Mouse (Mus musculus) heart, postnatal 0 days (tissue): Measurements from ENCODE around the gene Zfp704.

Experiments
- CTCF ChIP-seq: IDR thresholded peaks from 2 replicates; pipeline ENCODE4 v1.5.1; 2016; ENCODE audit warnings: antibody characterized with exemption, control low read depth, low read depth
- EP300 ChIP-seq: IDR thresholded peaks from 2 replicates; pipeline ENCODE4 v1.6.1; 2016; ENCODE audit warnings: antibody characterized with exemption, low read depth

DNA sequence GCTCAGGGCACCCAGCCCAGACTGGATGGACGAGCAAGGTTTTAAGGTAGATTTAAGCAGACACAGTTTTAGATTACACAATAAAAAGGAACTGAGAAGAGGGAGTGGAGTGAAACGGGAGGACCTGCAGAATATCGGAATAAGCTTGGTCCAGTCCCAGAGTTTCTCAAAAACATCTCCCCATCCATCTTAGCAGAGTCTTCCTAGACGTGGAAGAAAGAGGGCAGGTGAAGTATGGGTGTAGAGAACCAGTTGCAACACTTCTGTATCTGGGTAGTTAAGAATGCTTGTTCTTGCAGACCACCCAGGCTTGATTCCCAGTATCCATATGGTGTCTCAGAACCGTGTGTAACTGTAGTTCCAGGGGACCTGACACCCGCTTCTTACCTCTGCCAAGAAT lies 149.6 kb downstream of the Zfp704 start:
- TF ChIP-seq CTCF (no peak), EP300 (no peak)
